In the genomic region with DNA sequence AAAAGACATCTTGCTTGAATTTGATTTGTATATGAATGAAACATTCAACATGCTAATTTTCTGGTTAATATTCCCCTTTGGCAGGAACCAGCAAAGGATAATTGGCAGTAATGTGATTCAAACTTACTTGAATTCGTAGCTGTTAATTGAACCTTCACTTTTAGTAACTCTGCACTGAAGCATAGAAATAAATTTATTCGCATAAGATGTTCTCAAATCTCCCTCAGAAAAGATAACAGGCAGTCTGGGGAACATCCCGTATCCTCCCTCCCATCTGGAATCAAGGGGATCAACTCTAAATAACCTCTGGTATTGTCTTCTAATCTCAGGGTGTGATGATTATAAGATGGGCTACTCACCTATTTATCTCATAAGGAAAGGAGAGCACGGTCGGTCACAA, we compare ENCODE assay signal across 17 mouse cellular contexts.
"Had no signal": no experiment of that assay in that cellular context is flagged by ENCODE, and none has a peak within 500 bp of the region (broad histone marks: within the 10 kb centered on the region; RNA-seq: fewer than 3 reads in every experiment).

No protein-coding gene starts in this region.

- H3K4me2 ChIP-seq: lung, embryonic 14.5 days; midbrain, embryonic 12.5 days; neural tube, embryonic 13.5 days; neural tube, embryonic 15.5 days; stomach, embryonic 15.5 days had no signal

- H3K4me1 ChIP-seq: midbrain, embryonic 10.5 days; midbrain, embryonic 12.5 days; neural tube, embryonic 13.5 days; neural tube, embryonic 15.5 days; stomach, embryonic 15.5 days had no signal

- H3K27ac ChIP-seq: midbrain, embryonic 10.5 days; midbrain, embryonic 12.5 days; neural tube, embryonic 13.5 days; neural tube, embryonic 15.5 days; stomach, embryonic 15.5 days; stomach, postnatal 0 days had no signal

- ATAC-seq: midbrain, embryonic 16.5 days had no signal

- H3K9ac ChIP-seq: lung, embryonic 14.5 days; midbrain, embryonic 12.5 days; neural tube, embryonic 13.5 days; neural tube, embryonic 15.5 days; stomach, embryonic 15.5 days had no signal

- DNase-seq: lung, adult 18-20 months; lung, embryonic 14.5 days; lung, postnatal 10 days; lung, postnatal 4 days; midbrain, embryonic 14.5 days; right cerebral cortex, postnatal 14 days; thymus, adult 2 months; thymus, postnatal 25 days; thymus, postnatal 4 days had no signal

- H3K4me3 ChIP-seq: midbrain, embryonic 10.5 days; midbrain, embryonic 12.5 days; myocyte; neural tube, embryonic 13.5 days; neural tube, embryonic 15.5 days; stomach, embryonic 15.5 days had no signal

- H3K9me3 ChIP-seq: midbrain, embryonic 10.5 days; midbrain, embryonic 12.5 days; neural tube, embryonic 13.5 days; neural tube, embryonic 15.5 days; stomach, embryonic 15.5 days had no signal

- H3K36me3 ChIP-seq: midbrain, embryonic 10.5 days; midbrain, embryonic 12.5 days; neural tube, embryonic 13.5 days; neural tube, embryonic 15.5 days; stomach, embryonic 15.5 days had no signal

- H3K27me3 ChIP-seq: midbrain, embryonic 12.5 days; neural tube, embryonic 13.5 days; neural tube, embryonic 15.5 days; stomach, embryonic 15.5 days had no signal
